Mouse (Mus musculus): ENCODE measurements at regions not wholly inside any gene's neighbourhood (a gene's known extent, or its start where the extent isn't known, plus 50 kb on each side); places are given as distances from the start of the nearest gene placed in this dataset.

GRCm38 (mm10) chr4:22047730-22048455, 116.8 kb downstream of the Faxc start:
- no peak for DNase-seq

GRCm38 (mm10) chr4:22066785-22067433, 135.8 kb downstream of the Faxc start:
- peak; percentile 29 to 38 for DNase-seq

- peak; percentile 10 to 31 for DNase-seq
Measured at GRCm38 (mm10) chr4:22067678-22068299, 136.7 kb downstream of the Faxc start.

- no peak for DNase-seq
Measured at GRCm38 (mm10) chr4:22088209-22088787, 157.2 kb downstream of the Faxc start.

- DNase-seq, result no peak
Measured at GRCm38 (mm10) chr4:22089637-22090041, 158.5 kb downstream of the Faxc start.

GRCm38 (mm10) chr4:22090536-22090935, 159.4 kb downstream of the Faxc start:
- peak; percentile 45 to 56 for DNase-seq

GRCm38 (mm10) chr4:22092551-22092950, 161.4 kb downstream of the Faxc start:
- DNase-seq, result no peak

- DNase-seq, result peak; percentile 51 to 69
Measured at GRCm38 (mm10) chr4:22095257-22096031, 164.3 kb downstream of the Faxc start.

GRCm38 (mm10) chr4:22098605-22099004, 167.5 kb downstream of the Faxc start:
- no peak for DNase-seq

GRCm38 (mm10) chr4:22102478-22102877, 171.3 kb downstream of the Faxc start:
- peak; percentile 21 to 27 for DNase-seq

GRCm38 (mm10) chr4:22103001-22103587, 172.0 kb downstream of the Faxc start:
- peak; percentile 57 to 68 for DNase-seq

- peak; percentile 63 to 72 for DNase-seq
Measured at GRCm38 (mm10) chr4:22106883-22107282, 175.8 kb downstream of the Faxc start.

- no peak for DNase-seq
Measured at GRCm38 (mm10) chr4:22109410-22109809, 178.3 kb downstream of the Faxc start.

- no peak for DNase-seq
Measured at GRCm38 (mm10) chr4:22110400-22110799, 179.3 kb downstream of the Faxc start.

GRCm38 (mm10) chr4:22112209-22112608, 181.1 kb downstream of the Faxc start:
- no peak for DNase-seq

GRCm38 (mm10) chr4:22114451-22114850, 183.3 kb downstream of the Faxc start:
- no peak for DNase-seq

- no peak for DNase-seq
Measured at GRCm38 (mm10) chr4:22119877-22120276, 188.7 kb downstream of the Faxc start.

GRCm38 (mm10) chr4:22120953-22121352, 189.8 kb downstream of the Faxc start:
- peak; percentile 20 to 44 for DNase-seq

GRCm38 (mm10) chr4:22121397-22121796, 190.3 kb downstream of the Faxc start:
- DNase-seq, result peak in 1 of 2 experiments; percentile 24

GRCm38 (mm10) chr4:22124836-22125235, 193.7 kb downstream of the Faxc start:
- no peak for DNase-seq

- DNase-seq, result peak; percentile 53 to 69
Measured at GRCm38 (mm10) chr4:22130511-22130910, 199.4 kb downstream of the Faxc start.
